Mouse (Mus musculus) lung, postnatal 10 days (tissue): ENCODE measurements around the gene Slc4a4.

ENCODE experiments used
- DNase-seq: peaks from one replicate; pipeline ENCODE4 v3.0.0; 2021

The Slc4a4 gene

DNA sequence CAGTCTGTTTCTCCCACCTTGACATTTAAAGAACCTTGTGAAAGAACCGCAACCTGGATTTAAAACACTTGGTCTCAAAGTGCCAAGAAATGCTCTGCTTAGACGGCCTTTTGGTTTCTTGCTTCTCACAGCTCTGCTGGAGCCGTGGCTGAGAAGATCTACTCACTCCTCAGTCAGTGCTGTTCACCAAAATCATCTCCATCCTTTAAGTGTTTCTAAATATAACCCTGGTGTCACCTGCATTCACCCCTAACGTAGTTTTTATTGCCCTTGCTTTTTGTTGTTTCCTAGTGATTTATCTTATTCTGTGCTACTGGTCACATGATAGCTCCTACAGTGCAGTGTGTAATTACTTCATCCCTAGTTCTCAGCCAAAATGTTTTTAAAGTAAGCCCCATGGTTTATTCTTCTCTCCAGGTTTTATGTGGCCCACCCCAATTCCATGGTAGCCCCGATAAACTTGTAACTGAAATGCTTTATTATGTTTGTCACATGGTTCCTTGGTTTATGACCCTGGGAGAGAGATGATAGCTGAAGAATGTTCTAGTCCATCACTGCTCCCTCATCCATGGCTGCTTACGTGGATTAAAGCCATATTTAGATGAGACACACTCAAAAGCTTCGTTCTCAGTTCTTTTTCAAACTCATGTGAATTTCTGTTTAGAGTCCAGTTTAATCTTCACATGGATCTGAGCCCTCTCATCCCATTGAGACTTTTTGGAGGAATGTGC lies 323.5 kb downstream of the Slc4a4 start:
- DNase-seq = no peak

GRCm38 (mm10) chr5:89211057-89211456 lies 324.4 kb downstream of the Slc4a4 start:
- DNase-seq = no peak

DNA sequence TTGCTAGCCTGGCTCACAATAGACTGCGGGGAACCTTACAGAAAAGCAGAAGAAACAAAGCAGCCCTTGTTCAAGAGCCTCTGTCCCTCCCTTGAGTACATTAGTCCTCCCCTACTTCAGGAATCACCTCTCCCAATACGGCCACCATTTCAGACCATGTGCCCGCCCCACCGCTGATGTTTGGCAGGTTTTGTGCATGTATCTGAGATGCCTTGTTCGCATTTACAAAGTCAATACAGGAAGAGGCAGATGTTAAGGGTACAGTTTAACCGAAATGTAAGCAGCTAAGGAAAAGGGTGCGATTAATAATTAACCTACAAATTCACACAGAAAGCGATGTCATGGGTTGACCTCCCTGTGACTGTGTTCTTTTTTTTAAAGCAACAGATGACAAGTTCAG lies 331.6 kb downstream of the Slc4a4 start:
- no peak for DNase-seq

- DNase-seq = no peak
These were observed 332.1 kb downstream of the Slc4a4 start for GRCm38 (mm10) chr5:89218709-89219108.

DNA sequence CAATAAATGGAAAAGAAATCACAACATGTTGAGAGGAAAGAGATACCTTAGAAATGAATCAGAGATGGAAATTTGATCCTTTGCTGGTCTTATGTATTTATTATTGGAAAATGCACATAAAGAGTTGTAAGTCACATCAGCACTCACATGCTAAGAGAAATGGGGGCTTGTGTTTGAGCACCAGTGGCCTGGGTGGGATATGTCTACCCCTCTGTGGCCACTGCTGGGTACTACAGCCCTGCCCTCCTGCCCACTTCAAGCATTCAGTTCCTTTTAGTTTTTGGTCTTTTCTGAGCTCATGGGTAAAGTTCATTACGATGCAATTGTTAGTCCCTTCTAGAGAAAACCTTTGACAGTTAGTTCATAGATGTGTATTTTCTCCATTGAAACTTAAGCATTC lies 335.0 kb downstream of the Slc4a4 start:
- DNase-seq = peak; percentile 48

- DNase-seq = no peak
These were observed 336.6 kb downstream of the Slc4a4 start for GRCm38 (mm10) chr5:89223061-89223740.

GRCm38 (mm10) chr5:89223744-89224368 lies 337.2 kb downstream of the Slc4a4 start:
- no peak for DNase-seq

DNA sequence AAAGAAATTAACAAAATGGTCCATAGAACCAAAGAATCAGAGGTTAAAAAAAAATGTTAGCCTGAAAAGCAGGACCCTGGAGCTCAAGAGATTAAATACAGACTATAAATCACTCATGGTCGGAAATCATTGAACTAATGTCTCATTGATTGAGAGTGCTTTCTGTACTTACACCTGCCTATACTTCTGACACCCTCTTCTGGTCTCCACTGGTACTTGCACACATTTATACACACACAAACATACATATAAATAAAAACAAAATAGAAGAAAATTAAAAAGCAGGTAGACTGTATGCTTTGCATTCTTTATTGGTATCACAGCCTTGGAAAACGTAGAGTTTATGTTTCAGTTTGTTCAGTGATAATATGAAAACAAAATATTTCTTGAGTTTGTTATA lies 341.3 kb downstream of the Slc4a4 start:
- no peak for DNase-seq

DNA sequence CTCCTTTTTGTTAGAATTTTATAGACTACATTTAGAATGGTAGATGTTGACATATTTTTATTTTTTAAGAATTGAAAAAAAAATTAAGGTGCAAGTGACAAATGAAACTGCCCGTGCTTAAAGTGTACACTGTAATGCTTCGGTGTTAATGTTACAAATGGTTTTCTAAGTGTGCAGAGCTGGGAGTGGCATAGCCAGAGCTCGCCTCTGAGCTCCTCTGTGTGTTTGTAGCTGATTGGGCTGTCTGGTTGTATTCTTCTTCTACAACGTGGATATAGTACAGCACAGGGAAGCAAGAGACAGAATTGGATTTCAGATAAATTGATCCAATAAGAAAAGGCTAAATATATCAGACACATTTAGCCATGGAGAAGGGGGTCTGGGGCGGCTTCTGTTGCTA lies 343.0 kb downstream of the Slc4a4 start:
- DNase-seq = no peak

- no peak for DNase-seq
These were observed 345.7 kb downstream of the Slc4a4 start for GRCm38 (mm10) chr5:89232313-89232712.

DNA sequence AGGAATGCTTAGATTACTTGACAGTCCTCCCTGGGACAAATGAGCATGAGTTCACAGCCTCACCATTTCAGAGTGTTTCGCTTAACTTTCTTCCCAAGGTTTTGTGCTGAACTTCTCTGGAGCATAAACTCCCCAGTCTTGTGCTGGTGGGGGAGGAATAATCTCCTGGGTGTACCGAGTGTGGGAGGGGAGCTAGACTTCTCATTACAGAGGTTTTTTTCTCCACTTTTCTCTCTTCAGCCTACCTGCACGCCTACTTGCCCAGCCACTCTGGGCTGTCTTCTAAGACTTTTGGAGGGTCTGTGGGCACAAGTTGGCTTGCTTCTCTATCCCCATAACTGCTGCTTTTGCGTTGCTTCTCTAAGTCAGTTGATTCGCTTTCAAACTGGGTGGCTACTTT lies 365.2 kb downstream of the Slc4a4 start:
- no peak for DNase-seq

DNA sequence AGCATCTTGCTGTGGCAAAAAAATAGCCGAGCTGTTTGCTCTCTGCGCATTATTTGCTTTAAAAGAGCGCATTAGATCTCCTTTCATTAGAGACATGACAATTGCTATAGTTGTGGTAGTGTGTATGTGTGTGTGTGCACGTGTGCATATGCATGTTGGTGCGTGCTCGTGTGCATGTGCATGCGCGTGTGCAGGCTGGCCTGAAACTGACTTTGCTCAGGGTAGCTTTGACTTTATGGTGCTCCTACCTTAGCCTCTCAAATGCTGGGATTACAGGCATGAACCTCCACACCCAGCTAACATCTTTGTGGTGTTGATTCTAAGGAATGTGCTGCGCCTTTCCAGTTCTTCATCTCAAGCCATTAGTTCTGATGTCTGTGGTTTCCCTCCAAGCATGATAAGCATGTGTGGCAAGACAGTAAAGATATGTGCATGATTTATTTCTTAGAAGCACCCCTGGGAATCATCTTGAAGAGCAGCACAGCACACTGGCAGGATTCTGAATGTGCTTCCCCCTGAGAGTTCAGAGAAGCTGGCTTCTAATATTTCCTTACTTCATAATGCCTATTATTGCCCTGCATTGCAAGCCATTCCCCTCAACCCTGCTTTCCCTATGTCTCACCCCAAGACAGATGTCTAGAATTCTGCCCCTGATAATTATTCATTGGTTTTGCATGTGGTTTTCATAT lies 373.3 kb downstream of the Slc4a4 start:
- no peak for DNase-seq

DNA sequence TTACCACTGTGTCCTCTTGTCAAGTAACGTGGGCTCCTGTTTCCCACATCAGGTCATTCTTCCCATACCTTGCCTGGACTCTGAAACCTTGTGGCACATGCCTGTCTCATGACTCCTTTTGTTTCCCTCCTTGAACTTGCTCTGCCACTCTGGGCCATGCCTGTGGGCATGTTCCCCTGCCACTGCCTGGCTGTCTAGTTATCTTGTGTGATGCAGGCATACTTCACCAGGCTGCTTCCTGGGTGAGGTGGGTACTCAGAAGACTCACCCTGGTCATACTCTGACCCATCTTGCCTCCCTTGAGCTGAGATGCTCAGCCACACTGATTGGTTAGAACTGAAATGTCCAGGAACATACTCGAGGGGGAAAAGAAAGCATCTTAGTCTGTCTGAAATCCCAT lies 390.4 kb downstream of the Slc4a4 start:
- peak; percentile 2 for DNase-seq

DNA sequence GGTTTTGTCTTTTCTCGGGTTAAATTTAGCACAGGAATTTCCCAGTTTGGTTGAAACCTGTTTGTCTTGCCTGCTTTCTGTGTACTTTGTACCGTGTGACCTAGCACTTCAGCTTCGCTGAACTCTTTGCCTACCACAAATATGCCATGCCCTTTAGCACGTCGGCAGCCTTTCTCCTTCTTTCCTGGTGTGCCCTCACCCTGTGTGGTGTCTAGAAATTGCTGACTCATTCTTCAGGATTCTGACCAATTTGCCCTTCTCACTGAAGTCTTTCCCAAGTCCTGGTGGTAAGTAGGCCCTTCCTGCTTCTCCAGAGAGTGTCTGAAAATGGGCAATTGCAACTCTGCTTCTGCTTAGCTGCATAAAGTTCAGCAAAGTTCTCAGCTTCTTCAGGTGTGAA lies 391.0 kb downstream of the Slc4a4 start:
- DNase-seq = peak; percentile 36

GRCm38 (mm10) chr5:89278309-89278708 lies 391.7 kb downstream of the Slc4a4 start:
- DNase-seq = peak; percentile 19

DNA sequence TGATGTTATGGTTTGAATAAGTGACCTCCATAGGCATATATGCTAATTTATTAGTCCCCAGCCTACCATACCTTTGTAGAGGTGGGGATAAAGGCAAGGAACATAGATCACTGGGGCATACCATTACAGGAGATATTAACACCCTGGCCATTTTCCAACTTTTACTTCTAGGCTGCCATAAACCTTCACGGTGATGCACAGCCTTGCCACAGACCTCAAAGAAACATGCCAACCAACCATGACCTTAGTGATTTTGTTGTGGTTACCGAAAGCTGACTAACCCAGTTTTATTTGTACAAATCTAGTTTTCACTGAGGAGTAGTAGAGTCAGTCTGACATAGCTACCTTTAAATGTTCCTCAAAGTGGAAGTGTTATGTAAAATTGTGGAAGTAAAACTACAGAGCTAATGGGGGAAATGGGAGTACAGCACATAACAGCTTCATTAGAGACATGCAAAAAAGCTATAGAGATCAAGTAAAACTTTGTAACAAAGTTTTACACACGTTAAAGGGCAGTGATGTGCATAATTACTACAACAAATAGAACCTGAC lies 393.8 kb downstream of the Slc4a4 start:
- DNase-seq = no peak
